Mouse (Mus musculus): ENCODE data around the gene Adgrg1. TPM values are rescaled to one million over a fixed set of nuclear protein-coding genes. Genes with fewer than 3 reads are reported as not detected.
A peak's percentile ranks its signal among the peaks of the same experiment; 100 is the strongest.

Adgrg1 gene
- polyA plus RNA-seq, 1 experiment from 2014 or later: 16.6 TPM

DNA sequence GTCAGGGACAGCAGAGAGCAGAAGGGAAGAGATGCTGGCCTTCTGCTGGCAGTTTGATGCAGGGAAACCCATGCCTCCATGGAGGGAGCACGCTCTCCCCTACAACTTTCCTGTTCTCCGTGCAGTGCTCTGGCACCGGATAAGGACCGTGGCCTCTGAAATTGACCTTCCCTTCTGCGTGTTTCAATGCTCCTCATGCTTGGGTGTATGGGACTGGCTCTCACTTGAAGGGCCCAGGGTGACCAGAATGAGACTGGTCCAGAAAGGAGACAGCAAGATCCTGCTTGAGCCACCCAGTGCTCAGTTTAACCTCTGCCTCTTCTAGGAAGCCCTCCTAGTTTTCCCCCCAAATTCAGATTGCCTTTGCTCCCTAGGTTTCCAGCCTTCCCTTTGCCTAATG is 26.6 kb downstream of the Adgrg1 start:
- Histone ChIP-seq H3K27ac (peak overlapping the region; percentile 85), H3K4me3 (no peak overlapping the region), H3K36me3 (0 out of 2 replicates have a peak, but pooled peaks cover 3% of the 10 kb centered on the region), H3K9me3 (no peaks in the 10 kb centered on the region), H3K4me1 (peaks cover 57% of the 10 kb centered on the region), H3K27me3 (ENCODE audit: insufficient read depth, poor library complexity, severe bottlenecking) (no peaks in the 10 kb centered on the region)
- DNase-seq (ENCODE audit: low spot score): no peak
- WGBS: 68% methylated on average over 5 of the region's 5 CpGs

- Histone ChIP-seq H3K4me1 (peaks cover 57% of the 10 kb centered on the region), H3K4me3 (peak overlapping the region; percentile 31; the same call in 1 of the 2 replicates), H3K27me3 (ENCODE audit: insufficient read depth, poor library complexity, severe bottlenecking) (no peaks in the 10 kb centered on the region), H3K36me3 (0 out of 2 replicates have a peak, but pooled peaks cover 3% of the 10 kb centered on the region), H3K27ac (peak overlapping the region; percentile 85), H3K9me3 (no peaks in the 10 kb centered on the region)
- peak; percentile 95 for DNase-seq (ENCODE audit: low spot score)
- WGBS: 6% methylated on average over 7 of the region's 7 CpGs
Observed at GRCm38 (mm10) chr8:95001655-95002054, 27.1 kb downstream of the Adgrg1 start.

DNA sequence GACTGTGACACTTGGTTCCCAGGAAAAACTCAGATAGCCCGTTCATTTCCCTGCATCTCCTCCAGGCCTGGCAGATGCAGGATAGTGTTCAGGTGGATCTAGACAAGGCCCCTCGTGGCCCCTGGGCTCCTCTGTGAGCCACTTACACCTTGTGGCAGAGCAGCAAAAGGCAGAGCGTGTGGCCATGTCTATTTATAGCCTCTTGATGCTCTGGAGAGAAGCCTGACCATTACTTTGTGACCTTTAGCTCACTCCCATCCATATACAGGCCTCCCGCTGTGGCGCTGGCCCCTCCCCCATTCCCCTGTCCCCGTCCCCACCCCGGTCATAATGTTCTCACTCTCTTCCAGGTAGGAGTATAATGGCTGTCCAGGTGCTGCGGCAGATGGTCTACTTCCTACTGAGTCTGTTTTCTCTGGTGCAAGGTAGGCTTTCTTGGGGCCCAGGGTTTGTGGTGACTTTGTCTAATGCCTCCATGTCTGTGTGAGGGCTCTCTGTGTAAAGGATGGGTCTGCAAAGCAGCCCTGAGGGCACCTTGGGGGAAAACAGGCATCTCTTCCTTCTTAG is 27.6 kb downstream of the Adgrg1 start:
- no peak for DNase-seq (ENCODE audit: low spot score)
- Histone ChIP-seq H3K27me3 (ENCODE audit: insufficient read depth, poor library complexity, severe bottlenecking) (no peaks in the 10 kb centered on the region), H3K36me3 (0 out of 2 replicates have a peak, but pooled peaks cover 3% of the 10 kb centered on the region), H3K27ac (peak overlapping the region; percentile 85), H3K4me3 (peak overlapping the region; percentile 31; the same call in 1 of the 2 replicates), H3K9me3 (no peaks in the 10 kb centered on the region), H3K4me1 (peaks cover 57% of the 10 kb centered on the region)
- 31% methylated on average over 8 of the region's 8 CpGs for WGBS

DNA sequence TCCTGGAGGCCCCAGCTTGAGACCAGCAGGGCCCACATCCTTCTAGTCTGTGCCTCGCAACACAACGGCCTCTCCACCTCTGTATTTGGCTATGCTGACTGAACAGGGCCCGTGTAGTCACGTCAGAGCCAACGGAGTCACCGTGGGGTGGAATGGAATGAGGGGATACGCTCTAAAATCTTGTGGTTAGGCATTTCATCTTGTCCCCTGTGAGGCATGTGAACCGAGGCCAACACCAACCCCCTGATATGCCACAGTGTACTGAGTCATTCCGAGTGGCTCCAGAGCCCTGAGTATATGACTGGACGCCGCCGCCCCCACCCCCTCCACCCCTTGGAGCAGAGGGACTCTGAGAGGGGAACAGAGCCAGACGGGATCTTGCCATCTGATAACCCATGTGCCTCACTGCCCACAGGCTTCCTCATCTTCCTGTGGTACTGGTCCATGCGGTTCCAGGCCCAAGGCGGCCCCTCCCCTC is 37.9 kb downstream of the Adgrg1 start:
- peaks cover 16% of the 10 kb centered on the region for H3K4me1 ChIP-seq
- H3K27me3 ChIP-seq (ENCODE audit: insufficient read depth, poor library complexity, severe bottlenecking): peaks cover 4% of the 10 kb centered on the region; the same call in 1 of the 2 replicates
- no peaks in the 10 kb centered on the region for H3K9me3 ChIP-seq
- peaks cover 38% of the 10 kb centered on the region for H3K36me3 ChIP-seq
- H3K27ac ChIP-seq: no peak overlapping the region
- DNase-seq (ENCODE audit: low spot score): no peak
- no peak overlapping the region for H3K4me3 ChIP-seq
- 73% methylated on average over 15 of the region's 15 CpGs for WGBS

DNA sequence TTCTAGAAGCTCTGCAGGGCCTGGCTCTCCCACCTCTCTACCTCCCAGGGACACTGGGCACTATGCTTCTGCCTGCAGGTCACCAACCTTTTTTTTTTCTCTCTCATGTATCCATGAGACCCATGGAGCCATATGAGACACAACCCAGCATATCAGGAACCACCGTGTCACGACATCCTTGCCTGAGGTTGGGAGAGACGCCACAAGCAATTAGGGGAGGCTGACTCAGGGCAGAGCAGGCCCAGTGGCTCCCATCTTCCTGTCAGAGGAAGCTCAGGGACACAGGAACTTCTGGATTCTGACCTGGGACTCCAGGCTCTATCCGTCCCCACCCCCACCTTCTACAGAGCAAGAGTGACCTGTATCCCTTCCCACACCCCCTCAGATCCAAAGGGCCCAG is 41.3 kb downstream of the Adgrg1 start:
- peaks cover 28% of the 10 kb centered on the region for H3K4me1 ChIP-seq
- H3K27ac ChIP-seq: no peak overlapping the region
- H3K27me3 ChIP-seq (ENCODE audit: insufficient read depth, poor library complexity, severe bottlenecking): no peaks in the 10 kb centered on the region
- no peak overlapping the region for H3K4me3 ChIP-seq
- 68% methylated on average over 4 of the region's 4 CpGs for WGBS
- DNase-seq (ENCODE audit: low spot score): no peak
- H3K36me3 ChIP-seq: peaks cover 20% of the 10 kb centered on the region
- H3K9me3 ChIP-seq: no peaks in the 10 kb centered on the region

GRCm38 (mm10) chr8:95016684-95017083 is 42.1 kb downstream of the Adgrg1 start:
- Histone ChIP-seq H3K27me3 (ENCODE audit: insufficient read depth, poor library complexity, severe bottlenecking) (no peaks in the 10 kb centered on the region), H3K36me3 (peaks cover 13% of the 10 kb centered on the region), H3K4me3 (no peak overlapping the region), H3K4me1 (peaks cover 30% of the 10 kb centered on the region), H3K9me3 (no peaks in the 10 kb centered on the region), H3K27ac (no peak overlapping the region)
- no peak for DNase-seq (ENCODE audit: low spot score)
- 45% methylated on average over 4 of the region's 4 CpGs for WGBS

DNA sequence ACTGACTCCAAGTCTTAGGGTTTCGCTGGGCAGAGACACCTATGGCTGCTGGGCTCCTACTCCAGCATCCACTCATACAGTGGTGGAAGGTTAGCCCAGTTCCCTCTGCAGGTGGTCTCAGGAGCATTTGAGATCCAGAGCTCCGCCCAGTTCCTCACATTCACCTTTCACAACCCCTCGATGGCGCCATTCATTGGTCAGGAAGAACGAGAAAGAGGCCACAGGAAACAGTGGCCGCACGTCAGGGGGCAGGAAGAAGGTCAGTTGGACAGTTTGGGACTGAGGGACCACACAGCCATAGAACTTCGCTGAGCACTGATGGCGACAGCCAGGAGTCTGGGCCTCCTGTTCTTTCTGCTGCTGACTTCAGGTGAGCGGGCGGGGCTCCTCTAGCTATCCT is 42.9 kb downstream of the Adgrg1 start, which contains the start of gene Adgrg3:
Adgrg3 (plus strand) TSS at position 242 of the 400 bp plus-strand sequence.
- no peaks in the 10 kb centered on the region for H3K9me3 ChIP-seq
- no peak within 1 kb of the TSS for H3K27ac ChIP-seq
- H3K36me3 ChIP-seq: 0 out of 2 replicates have a peak, but pooled peaks cover 7% of the 10 kb centered on the region
- H3K4me3 ChIP-seq: no peak within 1 kb of the TSS
- DNase-seq (ENCODE audit: low spot score): no peak
- H3K4me1 ChIP-seq: peaks cover 31% of the 10 kb centered on the region
- no peaks in the 10 kb centered on the region for H3K27me3 ChIP-seq (ENCODE audit: insufficient read depth, poor library complexity, severe bottlenecking)
- 67% methylated on average over 11 of the region's 11 CpGs for WGBS

GRCm38 (mm10) chr8:95017969-95018635 is 43.6 kb downstream of the Adgrg1 start:
- WGBS: 52% methylated on average over 9 of the region's 9 CpGs
- no peak for DNase-seq (ENCODE audit: low spot score)
- no peaks in the 10 kb centered on the region for H3K9me3 ChIP-seq
- no peak overlapping the region for H3K4me3 ChIP-seq
- 0 out of 2 replicates have a peak, but pooled peaks cover under 1% of the 10 kb centered on the region for H3K36me3 ChIP-seq
- H3K27me3 ChIP-seq (ENCODE audit: insufficient read depth, poor library complexity, severe bottlenecking): no peaks in the 10 kb centered on the region
- H3K4me1 ChIP-seq: peaks cover 34% of the 10 kb centered on the region
- no peak overlapping the region for H3K27ac ChIP-seq

DNA sequence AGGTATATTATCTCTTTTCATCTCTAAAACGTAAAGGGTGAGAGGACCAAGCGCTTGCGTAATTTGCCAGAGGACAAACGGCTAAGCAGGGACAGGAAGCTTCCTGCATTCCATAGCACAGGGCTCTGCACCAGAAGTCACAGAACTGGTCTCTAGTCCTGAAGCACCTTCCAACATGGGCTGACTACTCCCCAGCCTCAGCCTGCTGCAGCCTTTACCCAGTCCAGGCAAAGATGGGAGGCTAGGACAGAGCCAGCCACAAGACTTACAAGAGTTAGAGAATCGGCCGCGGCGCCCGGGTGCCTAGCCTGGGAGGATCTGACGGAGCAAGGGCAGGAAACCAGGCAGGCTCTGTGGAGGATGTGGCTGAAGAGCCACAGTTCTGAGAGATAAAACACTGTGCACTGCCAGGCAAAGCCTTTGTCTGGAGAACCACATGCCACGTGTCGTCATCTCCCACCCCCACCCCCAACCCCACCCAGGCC is 45.8 kb downstream of the Adgrg1 start:
- H3K4me3 ChIP-seq: peak overlapping the region; percentile 3; the same call in 1 of the 2 replicates
- 34% methylated on average over 12 of the region's 12 CpGs for WGBS
- DNase-seq (ENCODE audit: low spot score): no peak

DNA sequence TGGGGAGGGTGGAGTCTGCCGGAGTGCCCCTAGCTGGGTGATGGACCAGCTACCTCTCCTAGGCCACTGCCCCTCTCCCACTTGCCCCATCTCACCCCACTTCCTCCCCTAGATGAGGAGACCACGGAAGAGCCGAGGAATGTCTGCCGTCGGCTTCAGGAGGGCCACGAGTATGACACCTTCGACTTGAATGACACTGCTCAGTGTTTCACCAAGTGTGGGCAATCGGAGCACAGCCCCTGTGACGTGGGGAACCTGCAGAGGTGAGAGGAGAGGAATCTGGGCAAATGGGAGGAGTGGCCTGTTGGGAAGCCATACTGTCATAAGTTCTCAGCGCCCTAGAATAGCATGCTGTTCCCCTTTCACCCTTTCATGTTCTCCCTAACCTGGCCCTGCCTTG is 46.3 kb downstream of the Adgrg1 start:
- H3K9me3 ChIP-seq: no peaks in the 10 kb centered on the region
- peaks cover 37% of the 10 kb centered on the region for H3K4me1 ChIP-seq
- peak overlapping the region; percentile 65; the same call in 1 of the 2 replicates for H3K27ac ChIP-seq
- no peaks in the 10 kb centered on the region for H3K36me3 ChIP-seq
- no peaks in the 10 kb centered on the region for H3K27me3 ChIP-seq (ENCODE audit: insufficient read depth, poor library complexity, severe bottlenecking)
- DNase-seq (ENCODE audit: low spot score): no peak
- WGBS: 53% methylated on average over 10 of the region's 10 CpGs
- H3K4me3 ChIP-seq: peak overlapping the region; percentile 3; the same call in 1 of the 2 replicates

More for the DNA sequence above, 45.8 kb downstream of the Adgrg1 start:
- Histone ChIP-seq H3K9me3 (no peaks in the 10 kb centered on the region), H3K4me1 (peaks cover 37% of the 10 kb centered on the region), H3K27ac (peak overlapping the region; percentile 65; the same call in 1 of the 2 replicates), H3K36me3 (no peaks in the 10 kb centered on the region), H3K27me3 (ENCODE audit: insufficient read depth, poor library complexity, severe bottlenecking) (no peaks in the 10 kb centered on the region)

- Histone ChIP-seq H3K27ac (no peak overlapping the region), H3K4me1 (peaks cover 20% of the 10 kb centered on the region), H3K36me3 (no peaks in the 10 kb centered on the region), H3K27me3 (ENCODE audit: insufficient read depth, poor library complexity, severe bottlenecking) (no peaks in the 10 kb centered on the region), H3K4me3 (no peak overlapping the region), H3K9me3 (no peaks in the 10 kb centered on the region)
- no peak for DNase-seq (ENCODE audit: low spot score)
- 20% methylated on average over 8 of the region's 8 CpGs for WGBS
Observed at GRCm38 (mm10) chr8:95023201-95023600, 48.6 kb downstream of the Adgrg1 start.

- H3K27me3 ChIP-seq (ENCODE audit: insufficient read depth, poor library complexity, severe bottlenecking): no peaks in the 10 kb centered on the region
- no peak for DNase-seq (ENCODE audit: low spot score)
- H3K4me1 ChIP-seq: peaks cover 20% of the 10 kb centered on the region
- no peak overlapping the region for H3K4me3 ChIP-seq
- 73% methylated on average over 4 of the region's 4 CpGs for WGBS
- H3K9me3 ChIP-seq: no peaks in the 10 kb centered on the region
- H3K27ac ChIP-seq: no peak overlapping the region
- H3K36me3 ChIP-seq: no peaks in the 10 kb centered on the region
Observed at GRCm38 (mm10) chr8:95024387-95024786, 49.8 kb downstream of the Adgrg1 start.

DNA sequence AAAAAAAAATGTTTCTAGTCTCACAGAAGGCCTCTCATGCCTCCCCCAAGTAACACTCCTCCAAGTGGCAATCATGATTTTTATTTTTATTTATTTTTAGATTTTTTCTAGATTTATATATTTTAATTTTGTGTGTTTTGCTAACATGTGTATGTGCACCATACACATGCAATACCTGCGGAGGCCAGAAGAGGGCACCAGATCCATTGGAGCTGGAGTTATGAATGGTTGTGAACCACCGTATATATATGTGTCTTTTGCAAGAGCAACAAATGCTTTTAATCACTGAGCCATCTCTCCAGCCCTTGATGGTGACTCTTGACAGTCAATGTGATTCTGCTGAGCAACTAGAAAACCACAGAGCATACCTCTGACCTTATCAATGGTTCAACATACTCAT is 50.9 kb downstream of the Adgrg1 start:
- Histone ChIP-seq H3K27ac (no peak overlapping the region), H3K27me3 (ENCODE audit: insufficient read depth, poor library complexity, severe bottlenecking) (no peaks in the 10 kb centered on the region), H3K36me3 (no peaks in the 10 kb centered on the region), H3K9me3 (no peaks in the 10 kb centered on the region), H3K4me1 (peaks cover 17% of the 10 kb centered on the region), H3K4me3 (no peak overlapping the region)
- WGBS: 63% methylated on average over 2 of the region's 2 CpGs
- no peak for DNase-seq (ENCODE audit: low spot score)

All from heart, embryonic 10.5 days (tissue).